Mouse (Mus musculus): Measurements from ENCODE around the gene Sufu. TPM values are rescaled to one million over a fixed set of nuclear protein-coding genes. Genes with fewer than 3 reads are reported as not detected.

Sufu gene
- polyA plus RNA-seq, 1 experiment, result 0.73 TPM

GRCm38 (mm10) chr19:46531071-46532030 is 134.7 kb downstream of the Sufu start:
- H3K36me3 ChIP-seq (ENCODE audit: control insufficient read depth), result no peaks in the 10 kb centered on the region
- peaks cover 59% of the 10 kb centered on the region for H3K4me1 ChIP-seq (ENCODE audit: control insufficient read depth)
- TF ChIP-seq TAL1 (IDR thresholded peaks at IDR 0.05; ENCODE audit: low read length) (no peak), GATA1 (IDR thresholded peaks at IDR 0.05; ENCODE audit: low read length) (no peak)
- no peaks in the 10 kb centered on the region for H3K9me3 ChIP-seq (ENCODE audit: control insufficient read depth, low read length)
- peaks cover 45% of the 10 kb centered on the region for H3K27me3 ChIP-seq (ENCODE audit: control insufficient read depth)
- no peak overlapping the region for H3K4me3 ChIP-seq (replicated peaks)

- Histone ChIP-seq H3K27me3 (ENCODE audit: control insufficient read depth) (peaks cover 37% of the 10 kb centered on the region), H3K4me3 (replicated peaks) (peak overlapping the region; percentile 14)
Measured at GRCm38 (mm10) chr19:46532031-46532688, 135.5 kb downstream of the Sufu start.

GRCm38 (mm10) chr19:46533066-46533465 is 136.4 kb downstream of the Sufu start:
- TF ChIP-seq TAL1 (IDR thresholded peaks at IDR 0.05; ENCODE audit: low read length), result no peak
- TF ChIP-seq GATA1 (IDR thresholded peaks at IDR 0.05; ENCODE audit: low read length), result no peak
- Histone ChIP-seq H3K36me3 (ENCODE audit: control insufficient read depth) (no peaks in the 10 kb centered on the region), H3K4me1 (ENCODE audit: control insufficient read depth) (peaks cover 53% of the 10 kb centered on the region), H3K9me3 (ENCODE audit: control insufficient read depth, low read length) (no peaks in the 10 kb centered on the region), H3K27me3 (ENCODE audit: control insufficient read depth) (peaks cover 28% of the 10 kb centered on the region), H3K4me3 (replicated peaks) (no peak overlapping the region)

More at GRCm38 (mm10) chr19:46532031-46532688, 135.5 kb downstream of the Sufu start:
- Histone ChIP-seq H3K4me1 (ENCODE audit: control insufficient read depth) (peaks cover 59% of the 10 kb centered on the region), H3K36me3 (ENCODE audit: control insufficient read depth) (no peaks in the 10 kb centered on the region), H3K9me3 (ENCODE audit: control insufficient read depth, low read length) (no peaks in the 10 kb centered on the region)
- TF ChIP-seq TAL1 (IDR thresholded peaks at IDR 0.05; ENCODE audit: low read length) (no peak), GATA1 (IDR thresholded peaks at IDR 0.05; ENCODE audit: low read length) (no peak)

GRCm38 (mm10) chr19:46533525-46533924 is 136.8 kb downstream of the Sufu start:
- H3K9me3 ChIP-seq (ENCODE audit: control insufficient read depth, low read length), result no peaks in the 10 kb centered on the region
- H3K27me3 ChIP-seq (ENCODE audit: control insufficient read depth), result peaks cover 24% of the 10 kb centered on the region
- peaks cover 52% of the 10 kb centered on the region for H3K4me1 ChIP-seq (ENCODE audit: control insufficient read depth)
- H3K36me3 ChIP-seq (ENCODE audit: control insufficient read depth), result no peaks in the 10 kb centered on the region
- TF ChIP-seq GATA1 (IDR thresholded peaks at IDR 0.05; ENCODE audit: low read length) (no peak), TAL1 (IDR thresholded peaks at IDR 0.05; ENCODE audit: low read length) (no peak)
- no peak overlapping the region for H3K4me3 ChIP-seq (replicated peaks)

GRCm38 (mm10) chr19:46534542-46535098 is 137.9 kb downstream of the Sufu start:
- H3K27me3 ChIP-seq (ENCODE audit: control insufficient read depth), result peaks cover 13% of the 10 kb centered on the region
- no peak overlapping the region for H3K4me3 ChIP-seq (replicated peaks)
- H3K4me1 ChIP-seq (ENCODE audit: control insufficient read depth), result peaks cover 44% of the 10 kb centered on the region
- no peak for TF ChIP-seq GATA1 (IDR thresholded peaks at IDR 0.05; ENCODE audit: low read length)
- TF ChIP-seq TAL1 (IDR thresholded peaks at IDR 0.05; ENCODE audit: low read length), result no peak
- H3K36me3 ChIP-seq (ENCODE audit: control insufficient read depth), result no peaks in the 10 kb centered on the region; the same call in 1 of the 2 replicates
- H3K9me3 ChIP-seq (ENCODE audit: control insufficient read depth, low read length), result no peaks in the 10 kb centered on the region

GRCm38 (mm10) chr19:46537357-46537756 is 140.7 kb downstream of the Sufu start:
- H3K4me3 ChIP-seq (replicated peaks), result no peak overlapping the region
- TF ChIP-seq TAL1 (IDR thresholded peaks at IDR 0.05; ENCODE audit: low read length) (no peak), GATA1 (IDR thresholded peaks at IDR 0.05; ENCODE audit: low read length) (no peak)
- peaks cover 30% of the 10 kb centered on the region for H3K4me1 ChIP-seq (ENCODE audit: control insufficient read depth)
- H3K36me3 ChIP-seq (ENCODE audit: control insufficient read depth), result no peaks in the 10 kb centered on the region; the same call in 1 of the 2 replicates
- no peaks in the 10 kb centered on the region for H3K27me3 ChIP-seq (ENCODE audit: control insufficient read depth)
- H3K9me3 ChIP-seq (ENCODE audit: control insufficient read depth, low read length), result no peaks in the 10 kb centered on the region

- Histone ChIP-seq H3K4me3 (replicated peaks) (no peak overlapping the region), H3K36me3 (ENCODE audit: control insufficient read depth) (no peaks in the 10 kb centered on the region; the same call in 1 of the 2 replicates), H3K9me3 (ENCODE audit: control insufficient read depth, low read length) (no peaks in the 10 kb centered on the region), H3K27me3 (ENCODE audit: control insufficient read depth) (no peaks in the 10 kb centered on the region), H3K4me1 (ENCODE audit: control insufficient read depth) (peaks cover 21% of the 10 kb centered on the region)
- TF ChIP-seq TAL1 (IDR thresholded peaks at IDR 0.05; ENCODE audit: low read length), result no peak
- TF ChIP-seq GATA1 (IDR thresholded peaks at IDR 0.05; ENCODE audit: low read length), result no peak
Measured at GRCm38 (mm10) chr19:46538213-46538612, 141.5 kb downstream of the Sufu start.

Other genes with a start within 250 kb of the Sufu start
- not detected in 2 replicates for gene Pitx3, start 248.6 kb upstream of the Sufu start, polyA plus RNA-seq (2012)
- gene Gbf1, start 244.4 kb upstream of the Sufu start, polyA plus RNA-seq (2012), result 23.8 and 31.8 TPM in 2 replicates
- gene Nfkb2, start 92.6 kb upstream of the Sufu start, polyA plus RNA-seq (2012), result 5.5 and 7.4 TPM in 2 replicates
- gene Psd, start 69.7 kb upstream of the Sufu start, polyA plus RNA-seq (2012), result 7.6 and 8.3 TPM in 2 replicates
- gene Fbxl15, start 68.7 kb upstream of the Sufu start, polyA plus RNA-seq (2012), result 10.4 and 12.7 TPM in 2 replicates
- 15.7 and 17.4 TPM in 2 replicates for gene Cuedc2, start 58.2 kb upstream of the Sufu start, polyA plus RNA-seq (2012)
- gene Mfsd13a, start 55.8 kb upstream of the Sufu start, polyA plus RNA-seq (2012), result 0.20 and 0.73 TPM in 2 replicates
- gene 2310034G01Rik, start 46.6 kb upstream of the Sufu start, polyA plus RNA-seq (2012), result not detected in 2 replicates
- 4.0 and 5.4 TPM in 2 replicates for gene Actr1a, start 1.1 kb upstream of the Sufu start, polyA plus RNA-seq (2012)
- 4.2 and 5.2 TPM in 2 replicates for gene Trim8, start 104.8 kb downstream of the Sufu start, polyA plus RNA-seq (2012)
- gene Arl3, start 176.3 kb downstream of the Sufu start, polyA plus RNA-seq (2012), result 1.5 and 3.1 TPM in 2 replicates
- 0.02 and 0.06 TPM in 2 replicates for gene Sfxn2, start 176.5 kb downstream of the Sufu start, polyA plus RNA-seq (2012)
- 1.4 and 1.9 TPM in 2 replicates for gene Wbp1l, start 202.2 kb downstream of the Sufu start, polyA plus RNA-seq (2012)

Data from erythroblast, embryonic 14.5 days (primary cell).